12 mouse cellular contexts compared by ENCODE assay signal in genomic region chr11:53500569-53500968, GRCm38 (mm10). TPM values are rescaled to one million over a fixed set of nuclear protein-coding genes. Genes with fewer than 3 reads are reported as not detected.
DNase-seq lines count a peak whose midpoint lies in the region; ATAC-seq and TF ChIP-seq lines count a peak whose summit lies in the region.
"Had no signal": no experiment of that assay in that cellular context is flagged by ENCODE, and none has a peak within 500 bp of the region (broad histone marks: within the 10 kb centered on the region; RNA-seq: fewer than 3 reads in every experiment).

No protein-coding gene starts in this region.

- no peaks in the 10 kb centered on the region for H3K36me3 ChIP-seq in heart, embryonic 15.5 days
- H3K36me3 ChIP-seq in kidney, embryonic 14.5 days (ENCODE audit: control insufficient read depth, insufficient read depth, low read length), result no peaks in the 10 kb centered on the region
- H3K36me3 ChIP-seq: G1E had no signal

- H3K27me3 ChIP-seq in heart, embryonic 15.5 days, result no peaks in the 10 kb centered on the region
- H3K27me3 ChIP-seq in kidney, embryonic 14.5 days (ENCODE audit: control insufficient read depth, insufficient read depth, low read length), result no peaks in the 10 kb centered on the region

- TF ChIP-seq POLR2A in brain, embryonic 14.5 days (IDR thresholded peaks at IDR 0.05; ENCODE audit: borderline replicate concordance, extremely low read depth, insufficient read depth, insufficient read length, poor library complexity, severe bottlenecking), result no peak

- H3K4me3 ChIP-seq in heart, embryonic 15.5 days, result no peak overlapping the region
- H3K4me3 ChIP-seq in kidney, embryonic 14.5 days (ENCODE audit: low read length), result no peak overlapping the region

- peak overlapping the region; percentile 28 for H3K4me2 ChIP-seq in heart, embryonic 15.5 days
- peak overlapping the region; percentile 23; the same call in 1 of the 2 replicates for H3K4me2 ChIP-seq in kidney, embryonic 14.5 days (replicated peaks; ENCODE audit: low read depth, low read length)

- no peak overlapping the region for H3K27ac ChIP-seq in heart, embryonic 15.5 days
- H3K27ac ChIP-seq in kidney, embryonic 14.5 days (ENCODE audit: low read depth, low read length), result no peak overlapping the region

- peaks cover 7% of the 10 kb centered on the region for H3K4me1 ChIP-seq in heart, embryonic 15.5 days (replicated peaks)
- H3K4me1 ChIP-seq in kidney, embryonic 14.5 days (ENCODE audit: control insufficient read depth, insufficient read depth, low read length), result no peaks in the 10 kb centered on the region

- intact Hi-C loops in heart, postnatal 14 days (cut with DNase I), result no loop called here
- intact Hi-C loops in left cerebral cortex, postnatal 36 days (cut with DNase I), result no loop called here

- 8% methylated on average over 11 of the region's 11 CpGs for WGBS in heart, embryonic 15.5 days
- 10% methylated on average over 11 of the region's 11 CpGs for WGBS in kidney, embryonic 14.5 days

- DNase-seq in heart, postnatal 14 days, result no peak
- peak; percentile 55 for DNase-seq in brain, embryonic 14.5 days (ENCODE audit: low read depth)
- peak; percentile 88 for DNase-seq in lung, postnatal 25 days (ENCODE audit: low spot score)
- DNase-seq in thymus, postnatal 10 days (ENCODE audit: low spot score in 2 of 2), result no peak
- no peak for DNase-seq in left cerebral cortex, postnatal 36 days (ENCODE audit: low spot score in 2 of 2)
- DNase-seq in spleen, postnatal 14 days (ENCODE audit: low spot score in 2 of 2), result no peak
- DNase-seq: cerebellum, postnatal 10 days had no signal

- 0 out of 2 replicates have a peak, but pooled peaks have one; percentile 18 for ATAC-seq in heart, embryonic 15.5 days (replicated peaks; ENCODE audit: insufficient number of reproducible peaks, insufficient read depth, low FRiP score, low read depth)
- ATAC-seq in kidney, embryonic 14.5 days (ENCODE audit: low FRiP score, low TSS enrichment), result no peak

- TF ChIP-seq CTCF in brain, embryonic 14.5 days (IDR thresholded peaks at IDR 0.05; ENCODE audit: borderline replicate concordance, extremely low read depth, insufficient read depth, insufficient read length), result no peak

- H3K9me3 ChIP-seq in heart, embryonic 15.5 days (replicated peaks), result no peaks in the 10 kb centered on the region
- no peaks in the 10 kb centered on the region for H3K9me3 ChIP-seq in kidney, embryonic 14.5 days (ENCODE audit: control insufficient read depth, low read length)
- H3K9me3 ChIP-seq: G1E had no signal

- H3K9ac ChIP-seq in heart, embryonic 15.5 days, result no peak overlapping the region
- H3K9ac ChIP-seq in kidney, embryonic 14.5 days (ENCODE audit: low read depth, low read length), result no peak overlapping the region

RNA-seq across cellular contexts. Expression of gene Sept8, which starts 18.5 kb away (rescaled TPM):
- polyA plus RNA-seq in heart, embryonic 15.5 days (2015; fragmentation: Nextera tagmentation; extraction: Ambion mirVana), result 18.8 and 23.3 TPM in 2 replicates
- total RNA-seq in heart, postnatal 14 days (2021), result 10 to 100 TPM; 42.1 TPM
- 36.5 and 38.4 TPM in 2 replicates for polyA plus RNA-seq in brain, embryonic 14.5 days (2012; rRNA removed)
- 13.7 and 21.3 TPM in 2 replicates for polyA plus RNA-seq in kidney, embryonic 14.5 days (2014; fragmentation: Nextera tagmentation; extraction: Ambion mirVana)
- 100 to 1,000 TPM; 305 to 337 TPM for total RNA-seq in left cerebral cortex, postnatal 36 days (2021)

RNA-seq across cellular contexts. Expression of gene Sowaha, which starts 20.5 kb away (rescaled TPM):
- 0.34 and 0.48 TPM in 2 replicates for polyA plus RNA-seq in heart, embryonic 15.5 days (2015; fragmentation: Nextera tagmentation; extraction: Ambion mirVana)
- under 1 TPM; 0.07 TPM for total RNA-seq in heart, postnatal 14 days (2021)
- polyA plus RNA-seq in brain, embryonic 14.5 days (2012; rRNA removed), result 1.1 and 1.6 TPM in 2 replicates
- polyA plus RNA-seq in kidney, embryonic 14.5 days (2014; fragmentation: Nextera tagmentation; extraction: Ambion mirVana), result 0.09 and 0.14 TPM in 2 replicates
- 10 to 100 TPM; 59.1 to 81.6 TPM for total RNA-seq in left cerebral cortex, postnatal 36 days (2021)

RNA-seq across cellular contexts. Expression of gene Gm9945, which starts 20.6 kb away (rescaled TPM):
- polyA plus RNA-seq in heart, embryonic 15.5 days (2015; fragmentation: Nextera tagmentation; extraction: Ambion mirVana), result not detected in 2 replicates
- total RNA-seq in heart, postnatal 14 days (2021), result not detected
- polyA plus RNA-seq in brain, embryonic 14.5 days (2012; rRNA removed), result not detected in 2 replicates
- polyA plus RNA-seq in kidney, embryonic 14.5 days (2014; fragmentation: Nextera tagmentation; extraction: Ambion mirVana), result not detected in 2 replicates
- total RNA-seq in left cerebral cortex, postnatal 36 days (2021), result 1 to 10 TPM; 2.6 to 3.4 TPM

RNA-seq across cellular contexts. Expression of gene Gm9837, which starts 30.3 kb away (rescaled TPM):
- polyA plus RNA-seq in heart, embryonic 15.5 days (2015; fragmentation: Nextera tagmentation; extraction: Ambion mirVana), result not detected in 2 replicates
- total RNA-seq in heart, postnatal 14 days (2021), result not detected
- polyA plus RNA-seq in brain, embryonic 14.5 days (2012; rRNA removed), result not detected in 2 replicates
- polyA plus RNA-seq in kidney, embryonic 14.5 days (2014; fragmentation: Nextera tagmentation; extraction: Ambion mirVana), result not detected in 2 replicates
- total RNA-seq in left cerebral cortex, postnatal 36 days (2021), result not detected
- total RNA-seq: left cerebral cortex, postnatal 10 days had no signal
- polyA plus RNA-seq: G1E; neural tube, embryonic 14.5 days had no signal

RNA-seq across cellular contexts. Expression of gene Shroom1, which starts 43.6 kb away (rescaled TPM):
- polyA plus RNA-seq in heart, embryonic 15.5 days (2015; fragmentation: Nextera tagmentation; extraction: Ambion mirVana), result 2.5 and 2.6 TPM in 2 replicates
- under 1 TPM; 0.44 to 0.53 TPM for total RNA-seq in heart, postnatal 14 days (2021)
- 2.4 and 2.9 TPM in 2 replicates for polyA plus RNA-seq in brain, embryonic 14.5 days (2012; rRNA removed)
- 1.2 and 1.9 TPM in 2 replicates for polyA plus RNA-seq in kidney, embryonic 14.5 days (2014; fragmentation: Nextera tagmentation; extraction: Ambion mirVana)
- 1 to 10 TPM; 5.3 to 5.5 TPM for total RNA-seq in left cerebral cortex, postnatal 36 days (2021)
- polyA plus RNA-seq: G1E had no signal

Comparison
In these comparisons a context has a peak if more than half of its experiments do, and no peak if none do; other contexts are left out.
1. DNase-seq: peak in brain, embryonic 14.5 days (single experiment) and lung, postnatal 25 days (single experiment); none in heart, postnatal 14 days (0 of 2), thymus, postnatal 10 days (0 of 2), left cerebral cortex, postnatal 36 days (0 of 2) and spleen, postnatal 14 days (0 of 2).